ENCODE assay signal across 17 mouse cellular contexts in genomic region chr5:139979371-139979770, GRCm38 (mm10).
A peak's percentile ranks its signal among the peaks of the same experiment; 100 is the strongest.
DNase-seq lines count a peak whose midpoint lies in the region; ATAC-seq lines count a peak whose summit lies in the region.
"Had no signal": no experiment of that assay in that cellular context is flagged by ENCODE, and none has a peak within 500 bp of the region (broad histone marks: within the 10 kb centered on the region; RNA-seq: fewer than 3 reads in every experiment).

No protein-coding gene starts in this region.

- no peak overlapping the region for H3K9ac ChIP-seq in forebrain, embryonic 14.5 days (ENCODE audit: low read length)
- H3K9ac ChIP-seq in forebrain, embryonic 12.5 days = no peak overlapping the region
- no peak overlapping the region for H3K9ac ChIP-seq in liver, embryonic 11.5 days (ENCODE audit: low read depth, low read length)
- H3K9ac ChIP-seq: heart, embryonic 12.5 days; hindbrain, embryonic 13.5 days; intestine, embryonic 15.5 days; neural tube, embryonic 13.5 days had no signal

- H3K4me3 ChIP-seq in forebrain, embryonic 14.5 days (ENCODE audit: low read depth, low read length) = no peak overlapping the region
- H3K4me3 ChIP-seq in forebrain, embryonic 12.5 days (replicated peaks) = no peak overlapping the region
- H3K4me3 ChIP-seq in liver, embryonic 11.5 days (ENCODE audit: low read depth, low read length) = no peak overlapping the region
- H3K4me3 ChIP-seq: forebrain, embryonic 10.5 days; heart, embryonic 12.5 days; hindbrain, embryonic 13.5 days; intestine, embryonic 15.5 days; megakaryocyte, embryonic 14.5 days; neural tube, embryonic 13.5 days had no signal

- H3K36me3 ChIP-seq in forebrain, embryonic 14.5 days (ENCODE audit: control insufficient read depth, insufficient read depth, low read length) = no peaks in the 10 kb centered on the region
- H3K36me3 ChIP-seq in forebrain, embryonic 12.5 days (replicated peaks) = no peaks in the 10 kb centered on the region
- no peaks in the 10 kb centered on the region for H3K36me3 ChIP-seq in liver, embryonic 11.5 days (ENCODE audit: control insufficient read depth, insufficient read depth, low read length)
- H3K36me3 ChIP-seq: forebrain, embryonic 10.5 days; heart, embryonic 12.5 days; hindbrain, embryonic 13.5 days; intestine, embryonic 15.5 days; neural tube, embryonic 13.5 days had no signal

- intact Hi-C loops in left cerebral cortex, postnatal 4 days (cut with DNase I) = no loop called here

- no peaks in the 10 kb centered on the region for H3K4me1 ChIP-seq in forebrain, embryonic 14.5 days (ENCODE audit: control insufficient read depth, insufficient read depth, low read length)
- peaks cover 14% of the 10 kb centered on the region for H3K4me1 ChIP-seq in forebrain, embryonic 12.5 days
- no peaks in the 10 kb centered on the region for H3K4me1 ChIP-seq in liver, embryonic 11.5 days (replicated peaks; ENCODE audit: control insufficient read depth, insufficient read depth, low read length)
- H3K4me1 ChIP-seq: heart, embryonic 12.5 days; megakaryocyte, embryonic 14.5 days had no signal

- no peak for ATAC-seq in forebrain, embryonic 14.5 days
- ATAC-seq in forebrain, embryonic 12.5 days (ENCODE audit: low FRiP score) = no peak
- no peak for ATAC-seq in liver, embryonic 11.5 days (replicated peaks; ENCODE audit: low FRiP score)

- 80% methylated on average over 9 of the region's 9 CpGs for WGBS in forebrain, embryonic 14.5 days
- 76% methylated on average over 9 of the region's 9 CpGs for WGBS in forebrain, embryonic 12.5 days
- 81% methylated on average over 9 of the region's 9 CpGs for WGBS in liver, embryonic 11.5 days

- peak; percentile 32 for DNase-seq in forebrain, embryonic 14.5 days (ENCODE audit: low spot score)
- DNase-seq in left cerebral cortex, adult 11 months (ENCODE audit: low spot score) = peak; percentile 21
- no peak for DNase-seq in left cerebral cortex, postnatal 4 days
- peak; percentile 23 to 32 for DNase-seq in left cerebral cortex, adult 9 months (ENCODE audit: low spot score in 2 of 2)
- DNase-seq in right cerebral cortex, postnatal 10 days (ENCODE audit: low spot score in 2 of 2) = peak; percentile 44 to 81
- DNase-seq in urinary bladder, postnatal 4 days (ENCODE audit: low spot score in 2 of 2) = no peak
- no peak for DNase-seq in liver, embryonic 11.5 days (ENCODE audit: low spot score)
- DNase-seq: cerebellum, adult 2 months; cerebellum, postnatal 36 days; thymus, postnatal 25 days had no signal

- H3K9me3 ChIP-seq in forebrain, embryonic 14.5 days (replicated peaks; ENCODE audit: control insufficient read depth, low read length) = no peaks in the 10 kb centered on the region
- no peaks in the 10 kb centered on the region for H3K9me3 ChIP-seq in forebrain, embryonic 12.5 days
- no peaks in the 10 kb centered on the region for H3K9me3 ChIP-seq in liver, embryonic 11.5 days (ENCODE audit: control insufficient read depth, low read length)
- H3K9me3 ChIP-seq: forebrain, embryonic 10.5 days; heart, embryonic 12.5 days; hindbrain, embryonic 13.5 days; intestine, embryonic 15.5 days; neural tube, embryonic 13.5 days had no signal

- no peaks in the 10 kb centered on the region for H3K27me3 ChIP-seq in forebrain, embryonic 14.5 days (replicated peaks; ENCODE audit: control insufficient read depth, insufficient read depth, low read length)
- peaks cover 12% of the 10 kb centered on the region for H3K27me3 ChIP-seq in forebrain, embryonic 12.5 days
- peaks cover under 1% of the 10 kb centered on the region; the same call in 1 of the 2 replicates for H3K27me3 ChIP-seq in liver, embryonic 11.5 days (replicated peaks; ENCODE audit: control insufficient read depth, insufficient read depth, low read length)
- H3K27me3 ChIP-seq: neural tube, embryonic 13.5 days had no signal

- no peak overlapping the region for H3K27ac ChIP-seq in forebrain, embryonic 14.5 days (ENCODE audit: low read depth, low read length)
- H3K27ac ChIP-seq in forebrain, embryonic 12.5 days = no peak overlapping the region
- H3K27ac ChIP-seq in liver, embryonic 11.5 days (ENCODE audit: low read depth, low read length) = no peak overlapping the region
- H3K27ac ChIP-seq: forebrain, embryonic 10.5 days; hindbrain, embryonic 13.5 days; intestine, embryonic 15.5 days; neural tube, embryonic 13.5 days had no signal

- H3K4me2 ChIP-seq in forebrain, embryonic 14.5 days (ENCODE audit: low read length) = no peak overlapping the region
- no peak overlapping the region for H3K4me2 ChIP-seq in forebrain, embryonic 12.5 days
- H3K4me2 ChIP-seq in liver, embryonic 11.5 days = no peak overlapping the region
- H3K4me2 ChIP-seq: heart, embryonic 12.5 days; hindbrain, embryonic 13.5 days; intestine, embryonic 15.5 days; neural tube, embryonic 13.5 days had no signal

Comparison
In these comparisons a context has a peak if more than half of its experiments do, and no peak if none do; other contexts are left out.
1. DNase-seq: peak in forebrain, embryonic 14.5 days (single experiment), left cerebral cortex, adult 11 months (single experiment), left cerebral cortex, adult 9 months (2 of 2) and right cerebral cortex, postnatal 10 days (2 of 2); none in left cerebral cortex, postnatal 4 days (single experiment), urinary bladder, postnatal 4 days (0 of 2) and liver, embryonic 11.5 days (single experiment).